Mouse (Mus musculus) cerebellum, adult 2 months (tissue): ENCODE results near the gene Kdm4b. TPM values are rescaled to one million over a fixed set of nuclear protein-coding genes. Genes with fewer than 3 reads are reported as not detected.

Source experiments
- DNase-seq, 2 experiments: peaks; one replicate each; pipeline ENCODE4 v3.0.0; 2021
- H3K27ac ChIP-seq: fragments of 200-500 bp; 2 replicates; pipeline ENCODE4 v1.5.1; 2012; ENCODE audit warnings: low read length, control low read depth, inconsistent platforms; ENCODE audit not compliant: insufficient read depth
- H3K27me3 ChIP-seq: fragments of 200-500 bp; 2 replicates; pipeline ENCODE4 v1.6.1; 2012; ENCODE audit warnings: inconsistent platforms, mild to moderate bottlenecking, low read length, moderate library complexity; ENCODE audit not compliant: control insufficient read depth, insufficient read depth
- H3K4me1 ChIP-seq: fragments of 200-500 bp; 2 replicates; pipeline ENCODE4 v1.6.1; 2011; ENCODE audit warnings: low read length; ENCODE audit not compliant: control insufficient read depth, insufficient read depth
- H3K4me3 ChIP-seq: fragments of 200-500 bp; replicated peaks from 2 replicates; pipeline ENCODE3; 2011; ENCODE audit warnings: mild to moderate bottlenecking, low read depth, low read length, control low read depth; ENCODE audit not compliant: insufficient read depth
- CTCF ChIP-seq: fragments of 200-500 bp; IDR thresholded peaks from 2 replicates; pipeline ENCODE4 v1.5.1; 2011; ENCODE audit warnings: low read depth, mild to moderate bottlenecking, control low read depth, low read length, moderate library complexity, borderline replicate concordance; ENCODE audit not compliant: insufficient read depth
- POLR2A ChIP-seq: fragments of 200-500 bp; IDR thresholded peaks from 2 replicates; pipeline ENCODE4 v1.6.1; 2011; ENCODE audit warnings: low read length, control low read depth, borderline replicate concordance; ENCODE audit not compliant: insufficient read depth
- WGBS: fragments of 180-500 bp; shearing (Covaris S2); methylation state at CpG from one replicate; pipeline ENCODE4 v1.1.7; 2018; 5-methylcytosine and 5-hydroxymethylcytosine counted together
- polyA plus RNA-seq: library from polyadenylated mRNA; depleted of rRNA; stranded (reverse); fragments of >200 nt; gene quantifications from 2 replicates; pipeline ENCODE4 v1.2.3, GENCODE M21; 2012

Gene Kdm4b
- polyA plus RNA-seq, 1 experiment: 45.8 TPM

GRCm38 (mm10) chr17:56283316-56283715 lies 42.5 kb upstream of the Kdm4b start:
- H3K27me3 ChIP-seq: no peaks in the 10 kb centered on the region
- H3K27ac ChIP-seq: peak overlapping the region; percentile 73
- WGBS: 56% methylated on average over 8 of the region's 8 CpGs
- H3K4me1 ChIP-seq: no peaks in the 10 kb centered on the region
- no peak for DNase-seq
- H3K4me3 ChIP-seq: no peak overlapping the region
- TF ChIP-seq POLR2A (no peak), CTCF (no peak)

- Histone ChIP-seq H3K4me1 (no peaks in the 10 kb centered on the region), H3K4me3 (no peak overlapping the region), H3K27ac (no peak overlapping the region), H3K27me3 (no peaks in the 10 kb centered on the region)
- WGBS: 92% methylated on average over 11 of the region's 11 CpGs
- no peak for DNase-seq
- no peak for TF ChIP-seq POLR2A
- TF ChIP-seq CTCF: no peak
Observed at GRCm38 (mm10) chr17:56285995-56286394, 39.9 kb upstream of the Kdm4b start.

GRCm38 (mm10) chr17:56287830-56288229 lies 38.0 kb upstream of the Kdm4b start:
- H3K27ac ChIP-seq: peak overlapping the region; percentile 66; the same call in 1 of the 2 replicates
- no peak overlapping the region for H3K4me3 ChIP-seq
- H3K4me1 ChIP-seq: peaks cover 5% of the 10 kb centered on the region
- H3K27me3 ChIP-seq: no peaks in the 10 kb centered on the region
- 78% methylated on average over 3 of the region's 3 CpGs for WGBS
- no peak for DNase-seq
- TF ChIP-seq CTCF (no peak), POLR2A (no peak)

GRCm38 (mm10) chr17:56288866-56289265 lies 37.0 kb upstream of the Kdm4b start:
- Histone ChIP-seq H3K27me3 (no peaks in the 10 kb centered on the region), H3K27ac (no peak overlapping the region), H3K4me3 (no peak overlapping the region), H3K4me1 (peaks cover 15% of the 10 kb centered on the region)
- TF ChIP-seq POLR2A (no peak), CTCF (no peak)
- no peak for DNase-seq
- WGBS: 73% methylated on average over 3 of the region's 3 CpGs

- TF ChIP-seq POLR2A (no peak), CTCF (no peak)
- Histone ChIP-seq H3K4me1 (peaks cover 23% of the 10 kb centered on the region), H3K27me3 (no peaks in the 10 kb centered on the region), H3K27ac (peak overlapping the region; percentile 54; the same call in 1 of the 2 replicates), H3K4me3 (peak overlapping the region; percentile 43)
- 50% methylated on average over 23 of the region's 23 CpGs for WGBS
- DNase-seq: no peak
Observed at GRCm38 (mm10) chr17:56289371-56290331, 36.2 kb upstream of the Kdm4b start.

GRCm38 (mm10) chr17:56290388-56291170 lies 35.3 kb upstream of the Kdm4b start:
- no peaks in the 10 kb centered on the region for H3K27me3 ChIP-seq
- WGBS: 32% methylated on average over 17 of the region's 17 CpGs
- peaks cover 23% of the 10 kb centered on the region for H3K4me1 ChIP-seq
- H3K4me3 ChIP-seq: peak overlapping the region; percentile 43
- peak overlapping the region; percentile 54; the same call in 1 of the 2 replicates for H3K27ac ChIP-seq
- DNase-seq: peak; percentile 47 to 54
- TF ChIP-seq POLR2A (no peak), CTCF (no peak)

GRCm38 (mm10) chr17:56291171-56291511 lies 34.7 kb upstream of the Kdm4b start:
- H3K27ac ChIP-seq: no peak overlapping the region
- peak overlapping the region; percentile 7 for H3K4me3 ChIP-seq
- peak; percentile 58 to 69 for DNase-seq
- no peak for TF ChIP-seq POLR2A
- TF ChIP-seq CTCF: peak; percentile 80
- H3K27me3 ChIP-seq: no peaks in the 10 kb centered on the region
- peaks cover 23% of the 10 kb centered on the region for H3K4me1 ChIP-seq
- 2% methylated on average over 16 of the region's 16 CpGs for WGBS
